Mouse (Mus musculus) lung, postnatal 0 days (tissue): ENCODE data around the gene Madd.

Experiments used
- CTCF ChIP-seq: IDR thresholded peaks from 2 replicates; pipeline ENCODE4 v1.5.1; 2016; ENCODE audit warnings: antibody characterized with exemption, mild to moderate bottlenecking
- EP300 ChIP-seq: IDR thresholded peaks from 2 replicates; pipeline ENCODE4 v1.6.1; 2016; ENCODE audit warnings: antibody characterized with exemption, mild to moderate bottlenecking, control low read depth

DNA sequence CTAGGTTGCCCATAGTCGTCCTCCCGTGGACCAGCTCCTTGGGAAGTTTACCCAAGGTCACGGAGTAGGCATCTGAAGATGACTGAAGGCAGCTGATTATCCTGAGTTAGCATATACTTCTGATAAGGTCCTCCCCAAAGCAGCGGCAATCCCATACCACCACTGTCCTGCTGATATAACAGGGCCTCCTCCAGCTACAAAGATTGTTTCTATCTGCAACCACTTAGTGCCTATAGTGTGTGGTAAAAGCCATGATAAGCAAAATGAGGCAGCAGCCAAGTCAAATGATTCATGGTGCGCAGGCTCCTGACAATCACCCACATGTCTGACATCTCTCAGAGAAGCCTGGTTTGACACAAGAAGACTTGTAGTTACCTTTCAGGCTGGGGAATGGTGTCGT lies 18.6 kb downstream of the Madd start:
- TF ChIP-seq CTCF (no peak), EP300 (no peak)
